Mouse (Mus musculus) CH12.LX (cell line): ENCODE data around the gene Pdzd2. TPM values are rescaled to one million over a fixed set of nuclear protein-coding genes. Genes with fewer than 3 reads are reported as not detected.

ENCODE experiments used
- DNase-seq: peaks from one replicate; pipeline ENCODE4 v3.0.0-alpha.2; 2013; ENCODE audit errors: extremely low read depth
- H3K27ac ChIP-seq: 2 replicates; pipeline ENCODE4 v1.5.1; 2012; ENCODE audit warnings: low read depth, mild to moderate bottlenecking, control low read depth, moderate library complexity; ENCODE audit not compliant: insufficient read depth
- H3K27me3 ChIP-seq: replicated peaks from 2 replicates; pipeline ENCODE3; 2012; ENCODE audit warnings: inconsistent platforms
- H3K36me3 ChIP-seq, 2 experiments: replicated peaks in 1 of 2; 2 replicates each; pipeline versions ENCODE3 to v1.6.1; 2012; ENCODE audit warnings: inconsistent platforms in 1 of 2, low read length in 1 of 2, mild to moderate bottlenecking in 1 of 2, mixed read lengths in 1 of 2, moderate library complexity in 1 of 2; ENCODE audit not compliant: control insufficient read depth in 1 of 2, insufficient read depth in 1 of 2
- H3K4me1 ChIP-seq, 2 experiments: 2 replicates each; pipeline ENCODE4 v1.6.1; 2012; ENCODE audit warnings: inconsistent platforms in 1 of 2, moderate library complexity in 1 of 2; ENCODE audit not compliant: insufficient read depth in 2 of 2, control insufficient read depth in 1 of 2
- H3K4me2 ChIP-seq: 2 replicates; pipeline ENCODE4 v1.6.1; 2012; ENCODE audit warnings: low read depth, mild to moderate bottlenecking, control low read depth; ENCODE audit not compliant: poor library complexity, insufficient read depth, severe bottlenecking
- H3K4me3 ChIP-seq, 3 experiments: fragments of 150-350 bp in 1 of 3; sonication (generic) in 1 of 3; replicated peaks in 1 of 3; 2 replicates each; pipeline versions ENCODE3 to v1.5.1; 2011 to 2012; ENCODE audit warnings: low read depth in 2 of 3, low read length in 2 of 3, mild to moderate bottlenecking in 2 of 3, moderate library complexity in 2 of 3, control low read depth in 1 of 3, improper control_type of control experiment in 1 of 3, inconsistent platforms in 1 of 3, mixed read lengths in 1 of 3; ENCODE audit not compliant: poor library complexity in 1 of 3
- H3K79me2 ChIP-seq: replicated peaks from 2 replicates; pipeline ENCODE4 v1.6.1; 2012; ENCODE audit warnings: mild to moderate bottlenecking, moderate library complexity; ENCODE audit not compliant: control insufficient read depth, poor library complexity, insufficient read depth, severe bottlenecking; ENCODE audit errors: extremely low read depth
- H3K9ac ChIP-seq: 2 replicates; pipeline ENCODE4 v1.6.1; 2012; ENCODE audit warnings: low read depth, mild to moderate bottlenecking, control low read depth, moderate library complexity; ENCODE audit not compliant: insufficient read depth
- H3K9me3 ChIP-seq: replicated peaks from 2 replicates; pipeline ENCODE3; 2012; ENCODE audit warnings: low read length, inconsistent platforms, mixed read lengths
- CHD1 ChIP-seq: IDR thresholded peaks from 2 replicates; pipeline ENCODE4 v1.6.1; 2012; ENCODE audit warnings: low read depth, low read length, improper control_type of control experiment, inconsistent platforms
- CTCF ChIP-seq, 2 experiments: IDR thresholded peaks in 1 of 2; conservative IDR thresholded peaks in 1 of 2; 2 replicates each; pipeline ENCODE4 v1.5.1; 2011 to 2012; ENCODE audit warnings: low read depth in 2 of 2, low read length in 2 of 2, improper control_type of control experiment in 1 of 2, inconsistent platforms in 1 of 2, mild to moderate bottlenecking in 1 of 2, moderate library complexity in 1 of 2
- EP300 ChIP-seq: IDR thresholded peaks from 2 replicates; pipeline ENCODE4 v1.6.1; 2011; ENCODE audit warnings: low read length, improper control_type of control experiment
- HCFC1 ChIP-seq: IDR thresholded peaks from 2 replicates; pipeline ENCODE4 v1.6.1; 2012; ENCODE audit warnings: low read depth, mild to moderate bottlenecking, inconsistent platforms, low read length, improper control_type of control experiment
- IRF4 ChIP-seq: IDR thresholded peaks from 2 replicates; pipeline ENCODE4 v1.6.1; 2014; ENCODE audit warnings: low read depth, mild to moderate bottlenecking, inconsistent platforms, low read length, improper control_type of control experiment
- JUN ChIP-seq: IDR thresholded peaks from 2 replicates; pipeline ENCODE4 v1.6.1; 2011; ENCODE audit warnings: low read depth, mild to moderate bottlenecking, low read length, improper control_type of control experiment, moderate library complexity; ENCODE audit not compliant: insufficient read depth
- MAFK ChIP-seq: IDR thresholded peaks from 2 replicates; pipeline ENCODE4 v1.6.1; 2011; ENCODE audit warnings: low read length, improper control_type of control experiment; ENCODE audit not compliant: insufficient replicate concordance
- MAZ ChIP-seq: IDR thresholded peaks from 2 replicates; pipeline ENCODE4 v1.6.1; 2012; ENCODE audit warnings: low read depth, mild to moderate bottlenecking, inconsistent platforms, low read length, improper control_type of control experiment, moderate library complexity
- MEF2A ChIP-seq: IDR thresholded peaks from 2 replicates; pipeline ENCODE4 v1.6.1; 2014; ENCODE audit warnings: low read depth, mild to moderate bottlenecking, inconsistent platforms, low read length, improper control_type of control experiment, borderline replicate concordance
- MXI1 ChIP-seq: IDR thresholded peaks from 2 replicates; pipeline ENCODE4 v1.6.1; 2011; ENCODE audit warnings: mild to moderate bottlenecking, low read depth, low read length, improper control_type of control experiment
- MYC ChIP-seq: IDR thresholded peaks from 2 replicates; pipeline ENCODE4 v1.6.1; 2011; ENCODE audit warnings: low read depth, mild to moderate bottlenecking, improper control_type of control experiment, low read length
- NRF1 ChIP-seq: IDR thresholded peaks from 2 replicates; pipeline ENCODE4 v1.6.1; 2014; ENCODE audit warnings: low read depth, mild to moderate bottlenecking, inconsistent platforms, low read length, improper control_type of control experiment, moderate library complexity
- POLR2A ChIP-seq: IDR thresholded peaks from 2 replicates; pipeline ENCODE4 v1.6.1; 2011; ENCODE audit warnings: low read depth, mild to moderate bottlenecking, improper control_type of control experiment, low read length
- POLR2AphosphoS2 ChIP-seq: IDR thresholded peaks from 2 replicates; pipeline ENCODE4 v1.6.1; 2011; ENCODE audit warnings: low read depth, low read length, improper control_type of control experiment
- RCOR1 ChIP-seq: conservative IDR thresholded peaks from 2 replicates; pipeline ENCODE4 v1.6.1; 2012; ENCODE audit warnings: low read depth, mild to moderate bottlenecking, inconsistent platforms, low read length, improper control_type of control experiment
- SIN3A ChIP-seq: IDR thresholded peaks from 2 replicates; pipeline ENCODE4 v1.6.1; 2012; ENCODE audit warnings: low read length, improper control_type of control experiment, inconsistent platforms
- SMC3 ChIP-seq: IDR thresholded peaks from 2 replicates; pipeline ENCODE4 v1.6.1; 2011; ENCODE audit warnings: low read depth, low read length, improper control_type of control experiment
- TBP ChIP-seq: conservative IDR thresholded peaks from 2 replicates; pipeline ENCODE4 v1.6.1; 2011; ENCODE audit warnings: low read depth, low read length, improper control_type of control experiment
- UBTF ChIP-seq: IDR thresholded peaks from 2 replicates; pipeline ENCODE4 v1.6.1; 2012; ENCODE audit warnings: low read depth, mild to moderate bottlenecking, inconsistent platforms, low read length, improper control_type of control experiment, moderate library complexity
- USF2 ChIP-seq: conservative IDR thresholded peaks from 2 replicates; pipeline ENCODE4 v1.6.1; 2011; ENCODE audit warnings: low read depth, low read length, improper control_type of control experiment
- ZC3H11A ChIP-seq: IDR thresholded peaks from 2 replicates; pipeline ENCODE4 v1.6.1; 2012; ENCODE audit warnings: low read depth, mild to moderate bottlenecking, inconsistent platforms, low read length, improper control_type of control experiment
- ZKSCAN1 ChIP-seq: IDR thresholded peaks from 2 replicates; pipeline ENCODE4 v1.6.1; 2012; ENCODE audit warnings: low read depth, inconsistent platforms, low read length, improper control_type of control experiment, borderline replicate concordance
- ZMIZ1 ChIP-seq: IDR thresholded peaks from 2 replicates; pipeline ENCODE4 v1.6.1; 2012; ENCODE audit warnings: low read depth, mild to moderate bottlenecking, inconsistent platforms, low read length, improper control_type of control experiment
- dilution Hi-C: fragments of 300-500 bp; cut with MboI; formaldehyde crosslinking; loops from 2 replicates; pipeline ENCODE4 v1.14.3; 2020; ENCODE audit warnings: low sequenced_read_pairs; ENCODE audit not compliant: extremely low pct_unique_long_range_greater_than_20kb, extremely low pct_ligation_motif_present
- in situ Hi-C: fragments of 300-500 bp; cut with MboI; formaldehyde crosslinking; loops from 3 replicates; pipeline ENCODE4 v1.14.3; 2019; ENCODE audit warnings: low sequenced_read_pairs, low pct_ligation_motif_present, low pct_unique_long_range_greater_than_20kb, mixed read lengths
- polyA plus RNA-seq: library from polyadenylated mRNA; unstranded; fragments of >175 nt; gene quantifications from 2 replicates; pipeline ENCODE4 v1.2.1, GENCODE M21; 2012; ENCODE audit warnings: low read depth; ENCODE audit not compliant: insufficient read length
- total RNA-seq, 2 experiments: library from RNA; depleted of rRNA; stranded (reverse); fragments of 300-350 nt in 1 of 2; fragments of >200 nt in 1 of 2; gene quantifications; 2 replicates each; pipeline ENCODE4 v1.2.3; 2012 to 2014

Pdzd2 gene
- total and polyA plus RNA-seq, 3 experiments, result 0.04 to 0.24 (median 0.17) TPM

GRCm38 (mm10) chr15:12592628-12593027, 147.1 kb downstream of the Pdzd2 start:
- DNase-seq, result peak; percentile 80
- no peaks in the 10 kb centered on the region for H3K9me3 ChIP-seq
- H3K4me1 ChIP-seq, result peaks cover 19 to 40% of the 10 kb centered on the region in 2 experiments
- no peaks in the 10 kb centered on the region for H3K79me2 ChIP-seq
- TF ChIP-seq UBTF, result no peak
- TF ChIP-seq EP300, result peak; percentile 65
- peak overlapping the region in 1 of 3 experiments; percentile 13 for H3K4me3 ChIP-seq
- in situ Hi-C loops (no loop called here), dilution Hi-C loops (no loop called here)
- H3K27me3 ChIP-seq, result peaks cover 1% of the 10 kb centered on the region
- H3K9ac ChIP-seq, result no peak overlapping the region
- 0 out of 2 replicates have a peak overlapping the region, but pooled peaks have one; percentile 16 for H3K27ac ChIP-seq
- no peaks in the 10 kb centered on the region for H3K36me3 ChIP-seq
- H3K4me2 ChIP-seq, result peak overlapping the region; percentile 39; the same call in 1 of the 2 replicates

- dilution Hi-C loops, result no loop called here
- H3K27me3 ChIP-seq, result no peaks in the 10 kb centered on the region
- no peak for DNase-seq
- in situ Hi-C loops, result no loop called here
- peaks cover 19 to 45% of the 10 kb centered on the region in 2 experiments for H3K4me1 ChIP-seq
- no peak overlapping the region for H3K4me3 ChIP-seq
- H3K36me3 ChIP-seq, result no peaks in the 10 kb centered on the region
- TF ChIP-seq RCOR1 (no peak), IRF4 (0 out of 2 replicates have a peak, but pooled peaks have one; percentile 8), POLR2A (no peak), MAFK (0 out of 2 replicates have a peak, but pooled peaks have one; percentile 12)
- H3K27ac ChIP-seq, result no peak overlapping the region
- no peaks in the 10 kb centered on the region for H3K79me2 ChIP-seq
- no peak overlapping the region for H3K4me2 ChIP-seq
- no peak overlapping the region for H3K9ac ChIP-seq
- no peaks in the 10 kb centered on the region for H3K9me3 ChIP-seq
Observed at GRCm38 (mm10) chr15:12588661-12589060, 151.1 kb downstream of the Pdzd2 start.

- Histone ChIP-seq H3K9me3 (no peaks in the 10 kb centered on the region), H3K36me3 (no peaks in the 10 kb centered on the region), H3K9ac (no peak overlapping the region), H3K27ac (no peak overlapping the region), H3K4me3 (no peak overlapping the region), H3K79me2 (no peaks in the 10 kb centered on the region), H3K27me3 (no peaks in the 10 kb centered on the region), H3K4me2 (no peak overlapping the region), H3K4me1 (peaks cover 7 to 28% of the 10 kb centered on the region in 2 experiments; a peak in 3 of 4 replicates)
- TF ChIP-seq UBTF (no peak), MYC (no peak), JUN (no peak), HCFC1 (no peak), NRF1 (no peak), TBP (no peak), CHD1 (no peak), SIN3A (no peak), MEF2A (no peak), MXI1 (no peak), SMC3 (no peak), POLR2AphosphoS2 (no peak), ZC3H11A (no peak), ZMIZ1 (no peak), USF2 (no peak), ZKSCAN1 (no peak), MAZ (no peak), CTCF (conservative IDR thresholded peaks at IDR 0.05 in 1 of 2, IDR thresholded peaks at IDR 0.05 in 1 of 2; ENCODE audit: low read depth in 2 of 2, low read length in 2 of 2) (no peak)
- in situ Hi-C loops, result no loop called here
- dilution Hi-C loops, result no loop called here
- DNase-seq, result no peak
Observed at GRCm38 (mm10) chr15:12586852-12587424, 152.8 kb downstream of the Pdzd2 start.
